Mouse (Mus musculus): ENCODE measurements around the gene Kremen2.

DNA sequence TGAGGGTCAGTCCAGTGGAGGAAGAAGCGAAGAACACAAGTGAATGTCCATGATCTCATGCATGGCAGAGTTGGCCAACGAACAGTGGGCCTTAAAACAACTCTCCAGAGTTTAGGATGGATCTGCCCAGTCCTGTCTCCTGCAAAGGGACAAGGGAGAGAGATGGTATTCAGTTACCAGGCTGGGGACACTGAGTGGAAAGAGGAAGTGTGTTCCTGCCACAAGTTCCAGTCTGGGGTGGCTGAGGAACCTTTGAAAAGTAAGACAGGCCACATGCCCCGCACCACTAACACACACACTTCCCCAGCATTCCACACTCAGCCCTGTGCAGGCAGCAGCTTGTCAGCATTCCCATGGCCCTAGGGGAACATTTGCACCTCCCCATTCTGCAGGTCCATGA is 1.1 kb upstream of the Kremen2 start:
- no peak for TF ChIP-seq CTCF (IDR thresholded peaks at IDR 0.05)
- no peak for TF ChIP-seq EP300 (IDR thresholded peaks at IDR 0.05)
